Mouse (Mus musculus): Measurements from ENCODE around the gene Auts2. TPM values are rescaled to one million over a fixed set of nuclear protein-coding genes. Genes with fewer than 3 reads are reported as not detected.

The Auts2 gene
- polyA plus RNA-seq, 1 experiment from 2014 or later = 97.2 TPM

- H3K9ac ChIP-seq (replicated peaks; ENCODE audit: low read depth, low read length) = no peak overlapping the region
- no peak overlapping the region for H3K4me2 ChIP-seq (ENCODE audit: low read length)
- WGBS = 75% methylated on average over 2 of the region's 2 CpGs
- ATAC-seq = no peak
- peaks cover 26% of the 10 kb centered on the region for H3K4me1 ChIP-seq (replicated peaks; ENCODE audit: control insufficient read depth, insufficient read depth, low read length)
- H3K9me3 ChIP-seq (ENCODE audit: control insufficient read depth, low read length) = no peaks in the 10 kb centered on the region
- no peaks in the 10 kb centered on the region for H3K27me3 ChIP-seq (replicated peaks; ENCODE audit: control insufficient read depth, insufficient read depth, low read length)
- H3K36me3 ChIP-seq (ENCODE audit: control insufficient read depth, insufficient read depth) = no peaks in the 10 kb centered on the region
- H3K27ac ChIP-seq (ENCODE audit: low read length) = no peak overlapping the region
- H3K4me3 ChIP-seq (replicated peaks; ENCODE audit: low read length) = no peak overlapping the region
Measured at GRCm38 (mm10) chr5:131662657-131663056, 880.5 kb downstream of the Auts2 start.

- Histone ChIP-seq H3K36me3 (ENCODE audit: control insufficient read depth, insufficient read depth) (no peaks in the 10 kb centered on the region), H3K27me3 (replicated peaks; ENCODE audit: control insufficient read depth, insufficient read depth, low read length) (no peaks in the 10 kb centered on the region), H3K9me3 (ENCODE audit: control insufficient read depth, low read length) (no peaks in the 10 kb centered on the region), H3K9ac (replicated peaks; ENCODE audit: low read depth, low read length) (no peak overlapping the region), H3K4me3 (replicated peaks; ENCODE audit: low read length) (no peak overlapping the region), H3K4me1 (replicated peaks; ENCODE audit: control insufficient read depth, insufficient read depth, low read length) (peaks cover 4% of the 10 kb centered on the region; the same call in 1 of the 2 replicates), H3K27ac (ENCODE audit: low read length) (no peak overlapping the region), H3K4me2 (ENCODE audit: low read length) (no peak overlapping the region)
- WGBS = 55% methylated on average over 19 of the region's 19 CpGs
- ATAC-seq = no peak
Measured at GRCm38 (mm10) chr5:131658822-131659515, 884.2 kb downstream of the Auts2 start.

GRCm38 (mm10) chr5:131654206-131654605 is 888.9 kb downstream of the Auts2 start:
- no peak overlapping the region for H3K4me2 ChIP-seq (ENCODE audit: low read length)
- no peak overlapping the region for H3K4me3 ChIP-seq (replicated peaks; ENCODE audit: low read length)
- H3K9me3 ChIP-seq (ENCODE audit: control insufficient read depth, low read length) = no peaks in the 10 kb centered on the region
- H3K4me1 ChIP-seq (replicated peaks; ENCODE audit: control insufficient read depth, insufficient read depth, low read length) = peaks cover 2% of the 10 kb centered on the region; the same call in 1 of the 2 replicates
- no peak overlapping the region for H3K27ac ChIP-seq (ENCODE audit: low read length)
- H3K36me3 ChIP-seq (ENCODE audit: control insufficient read depth, insufficient read depth) = no peaks in the 10 kb centered on the region
- no peak overlapping the region for H3K9ac ChIP-seq (replicated peaks; ENCODE audit: low read depth, low read length)
- no peak for ATAC-seq
- WGBS = 41% methylated on average over 7 of the region's 7 CpGs
- no peaks in the 10 kb centered on the region for H3K27me3 ChIP-seq (replicated peaks; ENCODE audit: control insufficient read depth, insufficient read depth, low read length)

- Histone ChIP-seq H3K9ac (replicated peaks; ENCODE audit: low read depth, low read length) (no peak overlapping the region), H3K4me1 (replicated peaks; ENCODE audit: control insufficient read depth, insufficient read depth, low read length) (peaks cover 23% of the 10 kb centered on the region), H3K27ac (ENCODE audit: low read length) (no peak overlapping the region), H3K36me3 (ENCODE audit: control insufficient read depth, insufficient read depth) (no peaks in the 10 kb centered on the region), H3K4me2 (ENCODE audit: low read length) (no peak overlapping the region), H3K4me3 (replicated peaks; ENCODE audit: low read length) (no peak overlapping the region), H3K9me3 (ENCODE audit: control insufficient read depth, low read length) (no peaks in the 10 kb centered on the region), H3K27me3 (replicated peaks; ENCODE audit: control insufficient read depth, insufficient read depth, low read length) (no peaks in the 10 kb centered on the region)
- WGBS = 42% methylated on average over 11 of the region's 11 CpGs
- ATAC-seq = no peak
Measured at GRCm38 (mm10) chr5:131650381-131650891, 892.7 kb downstream of the Auts2 start.

- Histone ChIP-seq H3K9ac (replicated peaks; ENCODE audit: low read depth, low read length) (no peak overlapping the region; the same call in 1 of the 2 replicates), H3K4me1 (replicated peaks; ENCODE audit: control insufficient read depth, insufficient read depth, low read length) (peaks cover 46% of the 10 kb centered on the region), H3K27me3 (replicated peaks; ENCODE audit: control insufficient read depth, insufficient read depth, low read length) (no peaks in the 10 kb centered on the region), H3K36me3 (ENCODE audit: control insufficient read depth, insufficient read depth) (no peaks in the 10 kb centered on the region), H3K9me3 (ENCODE audit: control insufficient read depth, low read length) (no peaks in the 10 kb centered on the region), H3K4me2 (ENCODE audit: low read length) (no peak overlapping the region), H3K27ac (ENCODE audit: low read length) (peak overlapping the region; percentile 21; the same call in 1 of the 2 replicates), H3K4me3 (replicated peaks; ENCODE audit: low read length) (no peak overlapping the region)
- WGBS = 20% methylated on average over 4 of the region's 4 CpGs
- ATAC-seq = no peak
Measured at GRCm38 (mm10) chr5:131647683-131648119, 895.4 kb downstream of the Auts2 start.

GRCm38 (mm10) chr5:131647104-131647682 is 896.0 kb downstream of the Auts2 start:
- peak overlapping the region; percentile 21; the same call in 1 of the 2 replicates for H3K27ac ChIP-seq (ENCODE audit: low read length)
- no peaks in the 10 kb centered on the region for H3K36me3 ChIP-seq (ENCODE audit: control insufficient read depth, insufficient read depth)
- no peak overlapping the region for H3K4me2 ChIP-seq (ENCODE audit: low read length)
- no peak overlapping the region for H3K4me3 ChIP-seq (replicated peaks; ENCODE audit: low read length)
- WGBS = 45% methylated on average over 3 of the region's 4 CpGs
- no peak for ATAC-seq
- H3K9ac ChIP-seq (replicated peaks; ENCODE audit: low read depth, low read length) = no peak overlapping the region
- no peaks in the 10 kb centered on the region for H3K9me3 ChIP-seq (ENCODE audit: control insufficient read depth, low read length)
- peaks cover 49% of the 10 kb centered on the region for H3K4me1 ChIP-seq (replicated peaks; ENCODE audit: control insufficient read depth, insufficient read depth, low read length)
- H3K27me3 ChIP-seq (replicated peaks; ENCODE audit: control insufficient read depth, insufficient read depth, low read length) = no peaks in the 10 kb centered on the region

- Histone ChIP-seq H3K36me3 (ENCODE audit: control insufficient read depth, insufficient read depth) (no peaks in the 10 kb centered on the region), H3K4me3 (replicated peaks; ENCODE audit: low read length) (no peak overlapping the region), H3K27me3 (replicated peaks; ENCODE audit: control insufficient read depth, insufficient read depth, low read length) (no peaks in the 10 kb centered on the region), H3K27ac (ENCODE audit: low read length) (no peak overlapping the region), H3K4me1 (replicated peaks; ENCODE audit: control insufficient read depth, insufficient read depth, low read length) (peaks cover 51% of the 10 kb centered on the region), H3K4me2 (ENCODE audit: low read length) (no peak overlapping the region), H3K9me3 (ENCODE audit: control insufficient read depth, low read length) (no peaks in the 10 kb centered on the region), H3K9ac (replicated peaks; ENCODE audit: low read depth, low read length) (no peak overlapping the region)
- no peak for ATAC-seq
- 19% methylated on average over 10 of the region's 10 CpGs for WGBS
Measured at GRCm38 (mm10) chr5:131646192-131646775, 896.9 kb downstream of the Auts2 start.

GRCm38 (mm10) chr5:131645341-131646191 is 897.6 kb downstream of the Auts2 start:
- Histone ChIP-seq H3K9ac (replicated peaks; ENCODE audit: low read depth, low read length) (no peak overlapping the region), H3K27me3 (replicated peaks; ENCODE audit: control insufficient read depth, insufficient read depth, low read length) (no peaks in the 10 kb centered on the region), H3K27ac (ENCODE audit: low read length) (peak overlapping the region; percentile 33; the same call in 1 of the 2 replicates), H3K36me3 (ENCODE audit: control insufficient read depth, insufficient read depth) (no peaks in the 10 kb centered on the region), H3K4me1 (replicated peaks; ENCODE audit: control insufficient read depth, insufficient read depth, low read length) (peaks cover 51% of the 10 kb centered on the region), H3K4me3 (replicated peaks; ENCODE audit: low read length) (no peak overlapping the region), H3K4me2 (ENCODE audit: low read length) (no peak overlapping the region), H3K9me3 (ENCODE audit: control insufficient read depth, low read length) (no peaks in the 10 kb centered on the region)
- peak; percentile 73 for ATAC-seq
- 11% methylated on average over 18 of the region's 18 CpGs for WGBS
